Mouse (Mus musculus): ENCODE measurements around the gene Gm525. TPM values are rescaled to one million over a fixed set of nuclear protein-coding genes. Genes with fewer than 3 reads are reported as not detected.
A peak's percentile ranks its signal among the peaks of the same experiment; 100 is the strongest.

Gene Gm525
- total and polyA plus RNA-seq, 3 experiments, result not detected

- TF ChIP-seq ZMIZ1 (IDR thresholded peaks at IDR 0.05; ENCODE audit: low read depth, low read length) (no peak), USF2 (IDR thresholded peaks at IDR 0.05; ENCODE audit: borderline replicate concordance in 1 of 2, insufficient read depth in 1 of 2, low read depth in 1 of 2, low read length in 2 of 2) (no peak), MYC (IDR thresholded peaks at IDR 0.05; ENCODE audit: low read depth, low read length) (no peak), CTCF (IDR thresholded peaks at IDR 0.05 in 2 of 3, conservative IDR thresholded peaks at IDR 0.05 in 1 of 3; ENCODE audit: control insufficient read depth in 1 of 3, insufficient read depth in 1 of 3, low read depth in 2 of 3, low read length in 3 of 3, poor library complexity in 1 of 3, severe bottlenecking in 1 of 3) (peak; percentile 96 to 97 (median 97)), JUND (IDR thresholded peaks at IDR 0.05; ENCODE audit: low read depth, low read length) (no peak), TCF12 (IDR thresholded peaks at IDR 0.05; ENCODE audit: low read depth, low read length) (no peak), MXI1 (IDR thresholded peaks at IDR 0.05; ENCODE audit: low read depth, low read length) (no peak), CHD1 (IDR thresholded peaks at IDR 0.05; ENCODE audit: low read depth, low read length) (no peak), MAFK (IDR thresholded peaks at IDR 0.05; ENCODE audit: borderline replicate concordance, low read depth, low read length) (no peak), NELFE (IDR thresholded peaks at IDR 0.05; ENCODE audit: low read depth, low read length) (no peak), HCFC1 (IDR thresholded peaks at IDR 0.05; ENCODE audit: low read depth, low read length) (no peak), CHD2 (IDR thresholded peaks at IDR 0.05; ENCODE audit: low read length) (no peak), TBP (IDR thresholded peaks at IDR 0.05; ENCODE audit: low read depth, low read length) (no peak), KAT2A (conservative IDR thresholded peaks at IDR 0.05; ENCODE audit: low read depth, low read length) (no peak), EP300 (IDR thresholded peaks at IDR 0.05; ENCODE audit: low read depth in 1 of 2, low read length in 2 of 2) (no peak), USF1 (IDR thresholded peaks at IDR 0.05; ENCODE audit: low read depth, low read length) (no peak), MYB (IDR thresholded peaks at IDR 0.05; ENCODE audit: low read depth, low read length) (no peak), POLR2AphosphoS5 (IDR thresholded peaks at IDR 0.05; ENCODE audit: borderline replicate concordance, low read depth, low read length) (no peak), POLR2A (IDR thresholded peaks at IDR 0.05; ENCODE audit: control insufficient read depth in 1 of 2, insufficient read depth in 1 of 2, low read depth in 1 of 2, low read length in 2 of 2, poor library complexity in 1 of 2) (no peak), BHLHE40 (IDR thresholded peaks at IDR 0.05; ENCODE audit: borderline replicate concordance, low read depth, low read length) (no peak; the same call in 1 of the 2 replicates), SMC3 (IDR thresholded peaks at IDR 0.05; ENCODE audit: low read depth, low read length) (peak; percentile 80), SIN3A (IDR thresholded peaks at IDR 0.05; ENCODE audit: low read length) (no peak), ZC3H11A (IDR thresholded peaks at IDR 0.05; ENCODE audit: low read depth, low read length) (peak; percentile 85), RAD21 (IDR thresholded peaks at IDR 0.05; ENCODE audit: low read depth, low read length) (peak; percentile 85), ZNF384 (IDR thresholded peaks at IDR 0.05; ENCODE audit: low read depth, low read length) (peak; percentile 48)
- no peaks in the 10 kb centered on the region for H3K4me1 ChIP-seq (ENCODE audit: control insufficient read depth in 1 of 2, insufficient read depth in 2 of 2, low read length in 2 of 2)
- H3K9me3 ChIP-seq (replicated peaks; ENCODE audit: insufficient read depth, low read length), result no peaks in the 10 kb centered on the region
- H3K27me3 ChIP-seq (ENCODE audit: control insufficient read depth in 1 of 2, insufficient read depth in 2 of 2, low read length in 2 of 2), result no peaks in the 10 kb centered on the region
- H3K27ac ChIP-seq (ENCODE audit: control insufficient read depth, low read depth, low read length), result no peak overlapping the region
- no peak overlapping the region for H3K9ac ChIP-seq (ENCODE audit: control insufficient read depth, low read depth, low read length, poor library complexity, severe bottlenecking)
- no peaks in the 10 kb centered on the region for H3K79me2 ChIP-seq (ENCODE audit: control insufficient read depth, insufficient read depth, low read length, poor library complexity)
- no peak overlapping the region for H3K4me3 ChIP-seq (ENCODE audit: control insufficient read depth in 1 of 2, insufficient read depth in 1 of 2, low read depth in 2 of 2, low read length in 2 of 2)
- peak; percentile 77 for DNase-seq (ENCODE audit: low read depth, low spot score)
- no peaks in the 10 kb centered on the region; a peak in 1 of 4 replicates for H3K36me3 ChIP-seq (ENCODE audit: control insufficient read depth in 1 of 2, insufficient read depth in 2 of 2, low read length in 2 of 2)
Measured at GRCm38 (mm10) chr11:89039325-89039724, 34.3 kb upstream of the Gm525 start.

Data from MEL (cell line).